Mouse (Mus musculus) thymus, adult 18-20 months (tissue): ENCODE results near the gene Asic2.

Source experiments
- DNase-seq, 2 experiments: peaks; one replicate each; pipeline ENCODE4 v3.0.0; 2022; ENCODE audit warnings: mixed read lengths in 2 of 2

Asic2 gene

DNA sequence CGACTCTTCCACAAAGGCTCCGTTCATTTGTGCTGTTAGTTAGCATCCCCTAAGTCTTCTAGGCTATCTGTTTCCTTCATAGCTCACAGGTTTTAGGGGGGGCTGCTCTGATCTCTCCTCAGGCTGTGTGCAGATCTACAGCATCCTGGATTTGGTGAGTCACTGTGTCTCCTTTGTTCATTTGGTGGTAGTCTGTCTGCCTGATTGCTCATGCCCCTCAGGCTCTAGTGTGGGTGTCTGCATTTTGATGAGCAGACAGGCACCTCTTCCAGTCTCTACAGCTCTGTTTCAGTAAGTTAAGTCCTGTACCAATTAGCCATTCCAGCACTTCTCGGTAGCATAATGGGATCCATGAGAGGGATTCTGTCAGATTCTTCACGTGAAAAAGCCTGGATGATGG, 129.8 kb downstream of the Asic2 start:
- DNase-seq, result no peak

GRCm38 (mm10) chr11:81832381-81832780, 135.9 kb downstream of the Asic2 start:
- DNase-seq, result no peak

DNA sequence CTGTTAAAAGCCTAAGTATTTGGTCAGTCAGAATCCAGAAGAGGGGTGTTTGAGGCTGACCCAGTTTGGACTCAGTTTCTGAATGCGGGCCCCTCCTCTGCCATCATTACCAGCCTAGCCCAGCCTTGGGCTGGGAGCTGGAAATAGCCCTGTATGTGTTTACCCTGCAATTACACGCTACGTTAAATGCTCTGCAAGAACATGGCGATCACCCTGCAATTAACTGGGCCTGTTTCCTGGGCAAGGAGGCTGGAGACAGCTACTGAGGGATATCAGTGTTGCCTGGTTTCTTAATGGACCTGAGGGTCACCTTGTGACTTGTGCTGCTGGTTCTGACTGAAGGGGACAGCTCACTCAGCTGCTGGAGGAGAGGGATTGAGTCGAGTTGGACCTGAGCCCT, 151.7 kb downstream of the Asic2 start:
- no peak for DNase-seq

- DNase-seq, result no peak
These were observed 153.4 kb downstream of the Asic2 start for GRCm38 (mm10) chr11:81814816-81815215.

DNA sequence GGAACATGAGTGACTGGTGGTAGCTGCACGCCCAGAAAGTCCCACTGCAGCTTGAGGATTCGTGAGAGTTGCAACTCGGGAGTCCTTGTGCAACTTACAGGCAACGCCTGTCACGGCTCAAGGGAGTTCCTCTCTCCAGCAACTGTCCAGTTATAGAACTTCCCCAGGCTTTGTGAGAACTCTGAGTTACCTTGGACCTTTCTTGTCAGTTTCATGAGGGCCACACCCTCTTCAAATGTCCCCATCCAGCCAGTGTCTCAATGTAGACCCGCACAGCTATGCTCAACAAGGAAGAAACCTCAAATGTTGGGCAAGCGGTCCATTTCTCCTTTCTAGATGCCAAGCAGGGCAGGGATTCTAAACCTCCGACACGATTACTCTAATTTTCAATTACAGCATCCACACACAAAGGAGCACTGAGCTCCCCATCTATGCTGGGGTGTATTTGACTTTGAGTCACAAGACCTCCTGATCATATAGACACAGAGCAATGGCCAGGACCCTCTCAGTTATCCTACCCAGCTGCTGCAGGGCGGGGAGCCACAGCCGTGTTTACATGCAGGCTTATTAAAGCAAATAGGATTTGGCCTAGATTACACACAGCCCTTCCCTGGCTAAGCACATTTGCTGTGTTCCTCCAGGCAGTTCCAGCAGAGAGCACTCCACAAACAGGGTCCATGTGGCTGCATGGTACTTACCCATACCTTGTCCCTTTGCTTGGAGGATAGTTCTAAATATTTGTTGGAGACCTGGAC, 161.2 kb downstream of the Asic2 start:
- no peak for DNase-seq

DNA sequence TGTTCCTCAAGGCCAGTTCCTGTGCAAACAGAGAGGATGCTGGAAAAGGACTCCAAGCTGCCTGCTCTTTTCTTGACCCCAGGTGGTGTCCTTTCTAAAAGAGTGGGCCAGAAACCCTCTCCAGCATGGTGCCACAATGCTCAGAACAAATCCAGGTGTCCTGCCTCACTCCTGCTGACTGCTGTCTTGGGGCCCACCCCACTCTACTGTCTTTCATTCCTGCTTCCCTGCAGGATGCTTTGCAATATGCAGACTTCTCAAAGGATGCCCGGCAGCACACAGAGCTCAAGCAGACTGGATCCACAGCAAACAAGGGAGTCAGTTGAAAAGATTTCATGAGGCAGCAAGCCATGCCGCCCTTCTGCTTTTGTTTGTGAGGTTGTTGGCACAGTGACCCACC, 164.7 kb downstream of the Asic2 start:
- no peak for DNase-seq

DNA sequence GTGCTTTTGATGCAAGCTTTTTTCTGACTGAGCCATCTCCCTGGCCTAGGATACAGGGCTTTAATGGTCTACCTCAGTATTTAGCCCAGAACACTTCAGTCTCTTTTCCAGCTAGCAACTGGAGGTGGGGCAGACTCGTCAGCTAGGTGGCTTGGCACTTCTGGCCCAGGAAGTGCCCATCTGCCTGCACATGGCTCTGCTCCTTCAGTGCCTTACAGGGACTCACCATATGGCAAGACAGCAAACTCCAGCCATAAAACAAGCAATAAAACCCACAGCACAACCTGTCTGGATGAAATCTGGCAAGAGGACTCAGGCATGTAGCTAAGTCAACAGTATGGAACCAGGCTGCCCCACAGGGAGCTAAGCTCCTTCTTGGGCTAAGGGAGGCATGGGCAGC, 165.6 kb downstream of the Asic2 start:
- DNase-seq, result no peak

DNA sequence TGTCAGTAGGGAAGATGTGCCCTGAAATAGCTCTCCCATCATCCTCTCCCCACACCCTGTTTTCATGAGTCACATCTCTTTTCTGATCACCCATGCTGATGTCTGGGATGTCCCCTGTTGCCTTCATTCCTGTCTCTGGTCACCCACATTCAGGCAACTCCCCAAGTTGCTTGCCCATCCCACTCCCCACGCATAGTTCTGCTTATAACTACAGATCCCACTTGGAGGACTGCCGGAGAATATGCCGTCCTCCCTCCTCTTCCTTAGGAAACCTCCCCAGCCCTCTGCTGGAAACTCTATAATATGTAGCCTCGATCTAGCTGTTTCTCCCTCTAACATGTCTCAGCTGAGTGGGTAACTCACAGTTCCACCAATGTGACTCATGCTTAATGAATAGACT, 167.4 kb downstream of the Asic2 start:
- DNase-seq, result no peak

- DNase-seq, result no peak
These were observed 174.7 kb downstream of the Asic2 start for GRCm38 (mm10) chr11:81793588-81793987.

DNA sequence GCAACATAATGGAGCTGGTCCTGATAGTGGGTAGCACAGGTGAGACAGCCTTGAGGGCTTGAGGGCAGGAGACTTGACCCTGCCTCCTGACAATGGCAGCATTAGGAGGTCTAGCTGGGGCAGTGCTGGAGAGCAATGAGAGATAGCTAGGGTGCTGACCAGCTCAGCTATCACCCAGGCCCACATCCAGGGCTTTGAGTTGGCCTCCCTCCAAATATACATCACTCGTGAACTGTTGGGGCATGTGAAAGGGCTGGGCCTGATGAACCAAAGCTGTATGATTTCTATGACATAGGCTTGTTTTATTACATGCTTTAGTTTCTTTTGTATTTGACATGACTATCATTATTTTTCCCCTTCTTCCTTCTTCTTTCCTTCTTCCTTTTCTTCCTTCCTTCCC, 176.7 kb downstream of the Asic2 start:
- DNase-seq, result no peak

GRCm38 (mm10) chr11:81780596-81780995, 187.7 kb downstream of the Asic2 start:
- DNase-seq, result no peak

DNA sequence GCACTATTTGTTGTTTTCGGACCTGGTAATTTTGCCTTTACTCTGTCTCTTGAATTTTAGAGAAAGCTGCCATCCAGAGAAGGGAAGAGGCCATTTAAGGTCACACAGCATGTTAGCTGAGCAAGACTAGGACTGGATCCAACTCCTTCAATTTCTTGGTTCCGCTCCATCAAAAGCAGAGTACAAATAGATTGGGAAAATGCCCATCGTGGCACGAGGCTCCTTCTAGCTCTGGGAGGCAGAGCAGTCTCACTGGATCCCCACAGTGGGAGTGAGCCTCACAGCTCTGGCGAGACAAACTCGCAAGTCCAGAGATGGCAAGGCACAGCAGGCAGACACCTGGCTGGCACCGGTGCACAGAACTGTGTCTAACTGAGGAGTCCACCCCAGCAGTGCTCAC, 188.4 kb downstream of the Asic2 start:
- no peak for DNase-seq

- DNase-seq, result no peak
These were observed 196.9 kb downstream of the Asic2 start for GRCm38 (mm10) chr11:81771195-81771895.

DNA sequence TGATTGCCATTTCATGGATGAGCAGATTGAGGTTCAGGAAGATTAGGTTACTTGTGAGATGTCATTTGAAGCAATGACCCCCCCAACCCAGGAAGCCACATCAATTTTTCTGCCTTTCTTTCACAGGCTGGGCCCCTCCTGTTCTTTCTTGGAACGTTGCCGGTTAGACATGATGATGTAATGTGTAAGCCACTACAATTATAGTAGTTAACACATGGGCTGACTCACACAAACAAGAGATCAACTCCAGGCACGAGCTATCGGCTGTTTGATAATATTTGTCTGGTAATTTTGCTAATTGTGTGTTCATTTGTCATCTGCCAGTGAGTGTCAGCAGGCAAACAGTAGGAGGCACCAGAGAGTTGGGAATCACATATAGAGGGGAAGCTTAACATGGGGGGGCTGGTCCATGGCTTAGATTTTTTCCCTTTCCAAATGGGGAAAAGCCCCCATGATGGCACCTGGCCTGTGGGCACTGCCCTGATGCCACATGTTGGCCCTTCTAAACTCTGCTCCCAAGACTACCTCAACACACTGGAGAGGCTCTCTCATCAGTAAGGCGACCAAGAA, 198.5 kb downstream of the Asic2 start:
- no peak for DNase-seq

DNA sequence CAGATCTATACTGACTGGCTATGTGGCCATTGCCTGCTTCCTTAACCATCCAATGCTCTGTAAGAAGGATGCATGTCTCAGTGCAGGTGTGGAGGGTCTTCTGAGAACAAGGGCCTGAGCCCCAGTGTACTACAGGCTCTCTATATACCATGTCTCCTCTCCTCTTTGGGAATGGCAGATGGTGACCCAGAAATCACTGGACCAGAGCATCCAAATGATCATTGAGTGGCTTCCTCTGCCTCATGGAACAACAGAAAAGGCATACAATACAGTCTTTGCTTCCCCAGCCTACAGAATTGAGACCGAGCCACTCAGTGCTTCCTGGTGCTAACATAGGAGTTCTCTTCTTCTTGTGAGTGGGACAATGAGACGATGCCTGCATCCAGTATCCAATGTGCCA, 200.0 kb downstream of the Asic2 start:
- no peak for DNase-seq

GRCm38 (mm10) chr11:81767781-81768180, 200.5 kb downstream of the Asic2 start:
- DNase-seq, result no peak

DNA sequence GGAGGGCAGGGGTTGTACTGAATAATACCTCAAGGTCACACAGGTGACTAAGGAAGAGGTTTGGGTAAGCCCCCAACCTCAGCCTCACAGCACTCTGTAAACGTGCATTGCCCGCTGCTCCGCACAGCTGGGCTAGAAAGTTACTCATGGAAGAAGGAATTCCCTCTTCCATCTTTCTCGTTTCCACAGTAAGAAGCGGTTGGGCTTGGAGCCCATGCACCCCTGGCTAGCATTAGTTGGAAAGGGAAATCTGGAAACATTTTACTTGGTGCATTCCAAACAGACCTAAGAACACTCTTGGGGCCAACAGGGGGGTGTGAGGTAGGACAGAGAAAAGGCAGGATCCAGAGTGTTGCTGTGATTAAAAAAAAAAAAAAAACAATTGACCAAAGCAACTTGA, 203.0 kb downstream of the Asic2 start:
- no peak for DNase-seq

DNA sequence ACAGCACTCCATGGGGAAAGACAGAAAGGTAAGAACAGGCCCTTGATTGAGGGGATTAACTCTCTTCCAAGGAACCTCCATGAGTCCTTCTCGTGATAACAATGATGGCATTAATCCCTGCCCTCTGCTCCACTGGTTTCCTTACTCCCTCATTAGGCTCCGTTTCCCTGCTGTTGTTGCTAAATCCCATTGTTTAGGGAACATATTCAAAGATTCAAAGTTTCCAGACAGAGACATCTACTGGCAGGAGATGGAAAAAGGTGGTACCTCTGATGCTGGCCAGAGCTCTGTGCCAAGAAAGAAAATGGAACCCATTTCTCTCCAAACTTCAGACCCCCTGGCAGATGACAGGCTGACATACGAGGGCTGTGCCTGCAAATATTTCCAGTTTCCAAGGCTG, 203.5 kb downstream of the Asic2 start:
- no peak for DNase-seq

- DNase-seq, result no peak
These were observed 211.0 kb downstream of the Asic2 start for GRCm38 (mm10) chr11:81757221-81757620.

DNA sequence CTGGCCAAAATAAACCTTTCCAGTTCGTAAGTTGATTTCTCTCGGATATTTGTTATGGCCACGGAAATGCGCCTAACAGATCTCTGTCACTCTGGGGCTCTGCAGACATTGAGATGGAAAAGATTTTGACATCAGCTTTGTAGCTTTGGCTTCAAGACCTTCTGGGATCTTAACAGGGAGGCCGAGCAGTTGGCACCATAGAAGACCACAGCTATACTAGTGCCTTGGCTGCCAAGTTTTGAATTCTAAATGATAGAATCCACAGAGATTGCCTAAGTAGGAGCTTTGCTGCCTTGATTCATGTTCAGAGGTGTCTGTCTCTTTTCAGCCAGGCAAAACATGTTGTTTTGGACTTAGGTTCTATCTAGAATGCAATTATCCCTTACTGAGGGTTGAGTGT, 217.4 kb downstream of the Asic2 start:
- DNase-seq, result no peak

DNA sequence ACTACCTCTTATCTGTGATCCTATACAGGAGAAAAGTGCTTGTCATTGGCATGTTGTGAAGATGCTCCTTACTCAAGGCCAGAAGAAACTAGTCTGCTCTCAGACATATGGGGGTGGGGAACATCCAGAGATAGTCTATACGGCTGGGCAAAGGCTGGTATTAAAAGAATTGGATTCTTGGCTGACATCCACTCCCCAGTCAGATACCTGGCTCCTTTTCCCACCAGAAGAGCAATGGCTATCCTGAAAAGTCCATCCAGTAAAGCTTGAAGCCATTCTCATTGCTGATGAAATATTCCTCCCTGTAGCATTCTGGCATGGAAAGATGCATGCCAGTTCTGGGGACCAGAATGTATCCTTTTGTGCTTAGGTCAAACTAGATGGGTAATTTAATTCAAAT, 218.2 kb downstream of the Asic2 start:
- DNase-seq, result no peak

- DNase-seq, result no peak
These were observed 229.3 kb downstream of the Asic2 start for GRCm38 (mm10) chr11:81738995-81739394.

DNA sequence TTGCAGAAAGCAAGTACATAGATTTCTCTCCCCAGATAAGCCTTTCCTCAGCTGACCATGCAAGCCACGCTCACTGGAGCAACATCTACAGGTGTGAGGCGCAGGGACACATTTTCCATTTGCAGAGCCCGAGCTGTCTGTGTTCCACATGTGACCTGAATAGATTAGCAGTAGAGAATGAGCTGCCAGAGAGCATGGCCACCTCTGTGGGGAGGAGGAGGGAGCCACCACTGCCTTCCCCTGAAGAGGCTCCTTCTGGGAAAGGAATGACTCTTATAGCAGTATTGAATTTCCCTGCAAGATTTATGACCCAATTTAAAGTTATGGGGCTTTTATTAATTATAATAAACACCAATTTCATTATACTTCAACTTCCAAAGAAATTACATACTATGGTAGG, 230.5 kb downstream of the Asic2 start:
- DNase-seq, result no peak

GRCm38 (mm10) chr11:81722071-81722470, 246.2 kb downstream of the Asic2 start:
- no peak for DNase-seq
